Mouse (Mus musculus) heart, postnatal 0 days (tissue): Measurements from ENCODE around the gene Flvcr2.

Experiments used
- CTCF ChIP-seq: IDR thresholded peaks from 2 replicates; pipeline ENCODE4 v1.5.1; 2016; ENCODE audit warnings: antibody characterized with exemption, control low read depth, low read depth
- EP300 ChIP-seq: IDR thresholded peaks from 2 replicates; pipeline ENCODE4 v1.6.1; 2016; ENCODE audit warnings: antibody characterized with exemption, low read depth

DNA sequence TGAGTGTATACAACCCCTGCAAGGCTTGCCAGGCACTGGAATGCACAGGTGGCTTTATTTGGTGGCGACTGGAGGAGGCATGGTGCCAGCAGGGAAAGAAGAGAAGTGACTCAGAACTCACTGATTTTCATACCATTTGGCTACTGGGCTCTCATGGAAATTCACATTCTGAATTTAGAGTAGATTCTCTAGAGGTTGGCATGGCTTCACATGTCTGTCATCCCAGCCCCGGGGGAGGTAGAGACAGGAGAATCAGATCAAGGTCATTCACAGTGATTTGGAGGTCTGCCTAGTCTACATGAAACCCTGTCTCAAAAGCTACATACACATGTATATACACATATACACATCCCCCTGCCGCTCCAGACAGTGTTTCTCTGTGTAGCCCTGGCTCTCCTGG, 9.4 kb upstream of the Flvcr2 start:
- no peak for TF ChIP-seq CTCF
- TF ChIP-seq EP300: no peak
